Mouse (Mus musculus): ENCODE measurements around the gene Psmc3.

The Psmc3 gene

GRCm38 (mm10) chr2:91052752-91053151 lies 1.1 kb upstream of the Psmc3 start:
- intact Hi-C loops (cut with DNase I) = no loop called here

GRCm38 (mm10) chr2:91053181-91053933 lies 452 bp upstream of the Psmc3 start:
- intact Hi-C loops (cut with DNase I) = no loop called here

GRCm38 (mm10) chr2:91058435-91058834 lies 4.6 kb downstream of the Psmc3 start:
- intact Hi-C loops (cut with DNase I) = no loop called here

DNA sequence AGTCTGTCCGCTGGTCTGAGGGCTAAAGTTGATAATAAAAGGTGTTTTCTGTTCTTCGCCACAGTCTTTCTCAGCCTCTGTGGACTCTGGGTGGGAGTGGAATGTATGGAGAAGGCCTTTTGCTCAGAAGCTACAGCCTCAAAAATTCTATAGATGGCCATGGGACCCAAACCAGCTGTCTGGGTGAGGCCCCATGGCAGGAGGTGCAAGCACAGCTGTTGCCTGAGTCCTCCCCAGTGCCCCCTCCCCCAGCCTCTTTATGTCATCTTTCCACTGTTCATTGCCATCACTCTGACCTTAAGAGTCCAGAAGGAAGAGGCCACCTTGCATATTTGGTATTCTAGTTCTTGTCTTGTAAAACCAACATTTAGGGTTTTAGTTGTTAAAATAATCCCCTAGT lies 5.6 kb downstream of the Psmc3 start:
- intact Hi-C loops (cut with DNase I) = no loop called here

GRCm38 (mm10) chr2:91060544-91061355 lies 6.9 kb downstream of the Psmc3 start:
- intact Hi-C loops (cut with DNase I) = loop anchor here (5.0 to 10.0 kb wide), 2 partner anchors 116 to 193 kb away; partner anchors contain the start of gene Celf1

DNA sequence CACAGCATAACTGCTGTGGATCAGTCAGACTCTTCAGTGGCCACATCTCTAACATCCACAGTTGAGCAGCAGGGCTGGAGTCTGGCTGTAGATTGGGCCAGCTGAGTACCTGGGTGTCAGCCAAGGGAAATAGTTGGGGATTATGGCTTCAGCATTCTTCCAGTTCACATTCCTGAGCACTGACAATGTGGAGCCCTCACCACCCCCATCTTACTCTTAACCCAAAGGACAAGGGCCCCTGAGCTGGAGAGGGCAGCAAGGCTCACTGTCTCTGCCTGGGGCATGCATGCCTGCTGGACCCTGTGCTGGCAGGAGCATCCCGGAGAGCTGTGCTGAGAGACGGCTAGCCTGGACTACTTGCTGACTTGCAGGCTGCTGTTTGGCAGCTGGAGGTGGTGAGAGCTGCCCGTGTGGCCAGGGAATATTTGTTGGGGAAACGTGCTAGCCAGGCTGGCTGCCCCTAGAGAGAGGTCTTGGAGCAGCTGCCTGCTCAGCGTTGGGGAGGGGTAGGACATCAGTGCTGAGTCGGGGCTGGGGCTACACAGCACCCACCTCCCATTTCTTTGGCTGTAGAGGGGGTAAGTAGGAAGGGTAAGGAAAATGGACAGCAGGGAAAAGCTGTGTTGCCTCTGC lies 8.2 kb downstream of the Psmc3 start:
- intact Hi-C loops (cut with DNase I) = loop anchor here (5.0 to 10.0 kb wide), 2 partner anchors 117 to 195 kb away; partner anchors contain the start of gene Celf1

DNA sequence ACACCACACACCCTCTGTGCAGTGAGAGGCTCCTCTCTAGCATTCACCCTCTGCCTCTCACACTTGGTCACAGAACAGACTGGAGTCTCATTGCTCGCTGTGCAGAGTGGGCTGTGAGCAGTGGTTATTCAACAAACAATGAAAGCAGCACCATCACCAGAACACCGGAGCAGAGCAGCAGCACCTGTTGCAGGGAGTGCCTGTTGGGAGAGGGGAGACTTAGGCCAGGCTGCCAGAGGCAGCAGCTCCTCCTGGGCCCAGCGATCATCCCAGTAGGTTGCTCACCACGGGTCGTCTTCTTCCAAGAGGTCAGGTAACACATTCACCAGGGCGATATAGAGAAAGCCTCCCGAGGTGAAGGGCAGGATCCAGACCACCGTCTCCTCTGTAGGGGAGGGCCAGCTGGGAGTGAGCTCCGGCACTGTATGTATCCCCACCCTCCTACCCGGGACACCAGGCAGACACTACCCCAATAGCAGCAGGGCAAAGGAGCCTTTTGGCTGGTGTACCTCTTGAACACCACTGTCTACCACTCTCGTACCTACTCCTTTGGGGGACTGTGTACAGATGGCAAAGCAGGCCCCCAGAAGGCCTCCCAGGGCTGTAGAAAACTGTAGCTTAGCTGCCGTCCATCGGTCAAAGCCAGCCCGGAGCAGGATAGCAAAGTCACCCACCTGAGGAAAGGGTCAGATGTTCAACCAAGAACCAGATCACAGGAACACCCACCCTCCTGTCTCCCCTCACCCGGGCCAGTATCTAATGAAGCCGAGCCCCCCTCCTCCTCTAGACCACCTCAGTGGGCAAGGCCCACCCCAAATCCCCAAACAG lies 9.2 kb downstream of the Psmc3 start:
- intact Hi-C loops (cut with DNase I) = loop anchor here (5.0 to 10.0 kb wide), 2 partner anchors 118 to 196 kb away; partner anchors contain the start of gene Celf1

- intact Hi-C loops (cut with DNase I) = loop anchor here (5.0 to 10.0 kb wide), 2 partner anchors 119 to 197 kb away; partner anchors contain the start of gene Celf1
Observed at GRCm38 (mm10) chr2:91064211-91064610, 10.4 kb downstream of the Psmc3 start.

DNA sequence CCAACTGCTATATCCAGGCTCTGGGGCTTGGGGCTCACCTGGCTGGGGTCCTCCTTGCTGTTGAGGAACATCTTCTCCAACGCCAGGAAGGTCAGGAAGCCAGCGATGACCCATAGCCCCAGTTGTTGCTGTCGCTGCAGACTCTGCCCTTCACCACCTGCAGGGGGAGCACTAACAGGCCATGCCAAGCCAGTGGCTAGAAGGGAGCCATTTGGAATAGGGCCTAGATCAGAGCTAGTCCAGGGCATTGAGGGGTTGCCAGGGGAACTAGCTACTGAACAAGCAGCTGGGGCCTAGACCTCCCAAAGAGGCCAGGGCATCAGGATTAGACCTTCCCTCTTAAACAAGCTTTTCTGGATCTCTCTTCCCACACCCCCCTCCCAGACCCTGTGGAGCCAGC lies 11.7 kb downstream of the Psmc3 start:
- intact Hi-C loops (cut with DNase I) = loop anchor here (10.0 kb wide), 1 partner anchor 121 kb away; the partner anchor contains the start of gene Celf1

GRCm38 (mm10) chr2:91066455-91066854 lies 12.6 kb downstream of the Psmc3 start:
- intact Hi-C loops (cut with DNase I) = loop anchor here (10.0 kb wide), 1 partner anchor 122 kb away; the partner anchor contains the start of gene Celf1

DNA sequence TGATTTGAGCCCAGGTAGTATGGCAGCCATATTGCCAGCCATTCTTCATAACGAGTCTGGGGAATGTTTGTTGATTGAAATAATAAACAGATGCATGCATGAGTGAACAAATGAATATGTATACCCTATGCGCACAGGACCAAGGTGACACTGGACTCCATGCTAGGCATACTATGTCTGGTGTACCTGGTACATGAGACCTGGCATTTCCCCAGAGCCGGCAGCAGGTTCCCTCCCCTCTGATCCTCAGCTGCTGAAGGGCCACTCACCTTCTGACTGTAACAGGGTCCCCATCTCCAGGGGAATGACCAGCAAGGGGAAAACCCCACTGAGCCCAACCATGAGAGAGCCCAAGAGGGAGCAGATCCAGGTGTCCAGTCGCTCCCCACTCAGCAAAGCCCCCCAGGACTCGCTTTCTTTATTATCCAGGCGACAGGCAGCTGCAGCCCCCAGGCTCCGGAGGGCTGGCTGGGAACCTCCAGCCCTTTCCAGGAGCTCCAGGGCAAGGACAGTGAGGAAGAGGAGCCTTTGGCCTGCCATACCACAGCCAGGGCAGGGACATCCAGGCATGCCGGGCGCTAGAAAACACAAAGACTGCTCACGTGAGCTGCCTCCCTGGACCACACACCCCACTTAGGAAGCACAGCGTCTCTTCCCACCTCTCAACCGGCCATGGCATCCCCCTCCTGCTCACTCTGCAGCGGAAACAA lies 14.5 kb downstream of the Psmc3 start:
- intact Hi-C loops (cut with DNase I) = loop anchor here (10.0 kb wide), 1 partner anchor 124 kb away; the partner anchor contains the start of gene Celf1

DNA sequence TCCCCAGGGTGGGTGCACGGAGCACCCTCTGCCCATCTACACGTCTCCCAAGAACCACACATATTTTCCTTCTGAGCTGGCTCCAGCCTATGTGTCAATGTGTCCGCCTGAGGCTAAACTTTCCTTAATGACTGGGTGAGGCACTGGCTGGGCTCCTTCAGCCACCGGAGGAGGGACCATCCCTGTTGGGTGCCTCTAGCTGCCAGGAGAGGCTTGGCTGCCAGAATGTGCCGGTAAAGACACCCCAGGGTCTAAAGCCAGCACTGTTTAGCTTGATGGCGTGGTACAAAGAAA lies 15.0 kb downstream of the Psmc3 start:
- intact Hi-C loops (cut with DNase I) = loop anchor here (10.0 kb wide), 1 partner anchor 124 kb away; the partner anchor contains the start of gene Celf1

DNA sequence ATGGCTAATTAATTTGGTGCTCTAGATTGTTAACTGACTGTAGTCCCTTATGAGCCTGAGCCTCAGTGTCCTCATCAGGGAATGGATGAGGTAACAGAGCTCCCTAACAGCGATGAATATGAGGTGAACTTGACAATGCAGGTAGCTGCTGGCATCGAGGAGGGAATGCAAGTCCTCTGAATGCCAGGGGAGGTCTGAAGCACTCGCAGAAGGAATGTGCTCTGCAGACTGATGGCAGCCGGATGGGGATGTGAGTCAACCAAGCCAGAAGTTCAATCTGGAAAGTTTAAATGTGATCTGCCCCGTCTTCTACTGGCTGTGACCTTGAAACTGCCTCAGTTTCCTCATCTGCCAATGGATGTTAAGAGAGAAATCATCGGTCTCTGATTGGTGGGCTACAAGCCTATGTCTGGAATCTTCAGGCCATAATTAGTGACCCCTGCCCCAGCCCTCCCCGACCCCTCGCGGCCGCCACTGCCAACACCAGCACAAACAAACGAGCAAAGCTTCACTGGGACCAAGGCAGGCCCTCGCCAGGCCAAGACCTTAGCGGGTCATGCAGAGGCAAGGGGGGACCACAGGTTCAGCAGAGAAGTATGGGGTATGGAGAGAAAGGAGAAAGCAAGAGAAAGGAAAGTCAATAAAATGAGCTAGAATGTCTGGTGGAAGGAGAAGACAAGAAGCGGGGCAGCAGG lies 15.6 kb downstream of the Psmc3 start:
- intact Hi-C loops (cut with DNase I) = loop anchor here (10.0 kb wide), 1 partner anchor 125 kb away; the partner anchor contains the start of gene Celf1

DNA sequence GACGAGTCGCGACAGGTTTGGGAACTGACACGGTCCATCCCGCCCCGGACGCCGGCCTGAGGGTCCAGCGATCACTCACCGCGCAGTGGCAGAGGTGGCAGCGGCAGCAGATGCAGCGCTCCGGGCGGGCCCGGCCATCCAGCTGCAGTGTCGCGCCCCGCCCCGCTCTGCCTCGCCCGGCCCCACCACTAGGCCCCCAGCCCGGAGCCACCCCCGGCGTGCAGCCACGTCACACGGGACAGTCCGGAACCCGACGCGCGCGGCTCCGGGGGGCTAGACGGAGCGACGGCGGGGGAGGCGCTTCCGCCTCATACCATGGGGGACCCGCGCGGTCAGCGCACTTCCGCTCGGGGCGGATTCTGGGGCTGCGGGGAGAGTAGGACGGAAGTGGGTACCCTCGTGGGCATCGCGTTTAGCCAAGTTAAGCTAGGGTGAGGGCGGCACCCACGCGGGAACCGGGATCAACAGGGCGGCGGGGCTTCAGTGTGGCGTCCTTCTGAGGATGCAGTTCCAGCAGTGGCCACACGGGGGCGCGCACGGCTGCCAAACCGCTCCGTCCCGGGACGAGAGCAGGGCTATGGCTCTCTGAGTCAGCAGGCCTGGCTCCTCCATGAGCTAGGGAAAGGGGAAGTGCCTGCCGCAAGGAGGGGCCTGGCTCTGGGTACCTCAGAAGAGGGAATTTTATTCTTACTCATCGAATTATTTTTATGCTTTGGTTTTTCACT lies 16.4 kb downstream of the Psmc3 start, which contains the start of gene Slc39a13:
Gene Slc39a13 (minus strand): TSS at position 342 of the 725 bp plus-strand sequence.
- intact Hi-C loops (cut with DNase I) = loop anchor here (1.0 kb wide), 1 partner anchor 31 kb away; no protein-coding TSS in a partner anchor

GRCm38 (mm10) chr2:91071059-91071458 lies 17.2 kb downstream of the Psmc3 start:
- intact Hi-C loops (cut with DNase I) = no loop called here

- intact Hi-C loops (cut with DNase I) = no loop called here
Observed at GRCm38 (mm10) chr2:91072092-91072491, 18.3 kb downstream of the Psmc3 start.

GRCm38 (mm10) chr2:91077957-91078313 lies 24.1 kb downstream of the Psmc3 start:
- intact Hi-C loops (cut with DNase I) = no loop called here

DNA sequence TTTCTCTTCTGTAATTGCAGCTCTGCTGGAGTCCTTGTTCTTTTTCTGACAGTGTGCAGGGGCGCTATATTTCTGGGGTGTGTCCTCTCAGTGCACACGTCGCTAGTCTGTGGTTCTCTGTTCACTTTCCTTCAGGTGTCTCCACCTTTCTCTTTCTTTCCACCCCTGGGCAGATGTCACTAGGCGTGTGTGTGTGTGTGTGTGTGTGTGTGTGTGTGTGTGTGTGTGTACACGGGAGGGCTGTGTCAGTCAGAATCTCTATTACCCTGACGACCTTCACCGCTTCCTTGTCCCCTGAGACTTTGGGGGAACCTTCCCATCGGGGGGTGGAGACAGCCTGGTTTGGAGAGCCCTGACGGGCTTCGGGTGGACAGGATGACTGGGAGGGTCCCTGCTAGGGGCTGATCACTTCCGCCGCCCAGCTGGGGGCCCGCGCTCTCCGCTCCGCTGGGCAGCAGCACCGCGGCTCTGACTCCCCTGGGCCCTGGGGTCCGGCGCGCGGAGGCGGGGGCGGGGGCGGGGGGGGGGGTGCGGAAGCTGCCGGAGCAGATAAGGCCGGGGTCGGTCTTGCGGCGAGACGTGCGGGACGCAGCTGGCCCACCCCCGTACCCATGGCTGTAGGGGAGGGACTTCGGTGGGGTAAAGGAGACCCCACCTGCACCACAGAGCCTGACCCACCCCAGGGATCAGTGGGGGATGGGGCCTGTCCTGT lies 24.7 kb downstream of the Psmc3 start:
- intact Hi-C loops (cut with DNase I) = no loop called here

Measured in adrenal gland (tissue).